12 mouse cellular contexts compared by ENCODE assay signal in genomic region chr14:34945471-34946313, GRCm38 (mm10).
DNase-seq lines count a peak whose midpoint lies in the region; ATAC-seq and TF ChIP-seq lines count a peak whose summit lies in the region.
"Had no signal": no experiment of that assay in that cellular context is flagged by ENCODE, and none has a peak within 500 bp of the region (broad histone marks: within the 10 kb centered on the region; RNA-seq: fewer than 3 reads in every experiment).

No protein-coding gene starts in this region.

- H3K4me2 ChIP-seq in heart, postnatal 0 days (ENCODE audit: low read depth, low read length), result no peak overlapping the region
- no peak overlapping the region for H3K4me2 ChIP-seq in neural tube, embryonic 13.5 days
- no peak overlapping the region for H3K4me2 ChIP-seq in neural tube, embryonic 15.5 days
- no peak overlapping the region for H3K4me2 ChIP-seq in hindbrain, postnatal 0 days (ENCODE audit: low read depth, low read length)
- H3K4me2 ChIP-seq in lung, postnatal 0 days (replicated peaks; ENCODE audit: low read depth, low read length), result no peak overlapping the region
- H3K4me2 ChIP-seq: limb, embryonic 13.5 days had no signal

- no peak for TF ChIP-seq EP300 in heart, postnatal 0 days (IDR thresholded peaks at IDR 0.05; ENCODE audit: low read depth)
- no peak for TF ChIP-seq EP300 in lung, postnatal 0 days (IDR thresholded peaks at IDR 0.05)

- 81% methylated on average over 17 of the region's 17 CpGs for WGBS in heart, postnatal 0 days
- 92% methylated on average over 17 of the region's 17 CpGs for WGBS in neural tube, embryonic 13.5 days
- WGBS in neural tube, embryonic 15.5 days, result 93% methylated on average over 17 of the region's 17 CpGs
- WGBS in hindbrain, postnatal 0 days, result 84% methylated on average over 17 of the region's 17 CpGs
- 85% methylated on average over 17 of the region's 17 CpGs for WGBS in lung, postnatal 0 days

- no peak overlapping the region for H3K9ac ChIP-seq in heart, postnatal 0 days (replicated peaks; ENCODE audit: low read depth, low read length)
- H3K9ac ChIP-seq in neural tube, embryonic 13.5 days, result no peak overlapping the region
- no peak overlapping the region for H3K9ac ChIP-seq in neural tube, embryonic 15.5 days (replicated peaks)
- H3K9ac ChIP-seq in hindbrain, postnatal 0 days (replicated peaks; ENCODE audit: low read length), result no peak overlapping the region
- no peak overlapping the region for H3K9ac ChIP-seq in lung, postnatal 0 days (replicated peaks; ENCODE audit: low read depth)
- H3K9ac ChIP-seq: limb, embryonic 13.5 days had no signal

- H3K4me1 ChIP-seq in heart, postnatal 0 days (ENCODE audit: control insufficient read depth, insufficient read depth), result no peaks in the 10 kb centered on the region
- H3K4me1 ChIP-seq in neural tube, embryonic 13.5 days (replicated peaks), result no peaks in the 10 kb centered on the region
- H3K4me1 ChIP-seq in neural tube, embryonic 15.5 days, result peaks cover 9% of the 10 kb centered on the region; the same call in 1 of the 2 replicates
- H3K4me1 ChIP-seq in hindbrain, postnatal 0 days (ENCODE audit: insufficient read depth, low read length), result peaks cover 6% of the 10 kb centered on the region; the same call in 1 of the 2 replicates
- no peaks in the 10 kb centered on the region for H3K4me1 ChIP-seq in lung, postnatal 0 days (ENCODE audit: insufficient read depth, low read depth, low read length)
- H3K4me1 ChIP-seq: limb, embryonic 13.5 days had no signal

- TF ChIP-seq CTCF in heart, postnatal 0 days (IDR thresholded peaks at IDR 0.05; ENCODE audit: low read depth), result no peak
- TF ChIP-seq CTCF in hindbrain, postnatal 0 days (IDR thresholded peaks at IDR 0.05; ENCODE audit: low read depth), result no peak
- no peak for TF ChIP-seq CTCF in lung, postnatal 0 days (IDR thresholded peaks at IDR 0.05)

- H3K9me3 ChIP-seq in heart, postnatal 0 days (replicated peaks; ENCODE audit: control insufficient read depth, low read length), result no peaks in the 10 kb centered on the region
- H3K9me3 ChIP-seq in neural tube, embryonic 13.5 days, result no peaks in the 10 kb centered on the region
- no peaks in the 10 kb centered on the region for H3K9me3 ChIP-seq in neural tube, embryonic 15.5 days (replicated peaks)
- H3K9me3 ChIP-seq in hindbrain, postnatal 0 days (ENCODE audit: low read length), result no peaks in the 10 kb centered on the region
- no peaks in the 10 kb centered on the region for H3K9me3 ChIP-seq in lung, postnatal 0 days (ENCODE audit: low read length)
- H3K9me3 ChIP-seq: limb, embryonic 13.5 days had no signal

- no peak overlapping the region for H3K4me3 ChIP-seq in heart, postnatal 0 days (ENCODE audit: low read depth, low read length)
- no peak overlapping the region for H3K4me3 ChIP-seq in neural tube, embryonic 13.5 days
- H3K4me3 ChIP-seq in neural tube, embryonic 15.5 days (replicated peaks), result no peak overlapping the region
- no peak overlapping the region for H3K4me3 ChIP-seq in hindbrain, postnatal 0 days (ENCODE audit: low read length)
- H3K4me3 ChIP-seq in lung, postnatal 0 days (ENCODE audit: low read depth, low read length), result no peak overlapping the region
- H3K4me3 ChIP-seq: limb, embryonic 13.5 days had no signal

- peak; percentile 36; the same call in 1 of the 2 replicates for ATAC-seq in heart, postnatal 0 days (ENCODE audit: insufficient read depth, low read depth)
- peak; percentile 36; the same call in 1 of the 2 replicates for ATAC-seq in neural tube, embryonic 13.5 days (ENCODE audit: low read depth)
- no peak for ATAC-seq in neural tube, embryonic 15.5 days (ENCODE audit: low FRiP score)
- ATAC-seq in hindbrain, postnatal 0 days, result peak; percentile 60
- ATAC-seq in lung, postnatal 0 days, result no peak; the same call in 1 of the 2 replicates

- intact Hi-C loops in heart, postnatal 14 days (cut with DNase I), result no loop called here

- no peak for DNase-seq in heart, postnatal 0 days (ENCODE audit: low spot score)
- DNase-seq in heart, postnatal 14 days, result no peak
- DNase-seq in hindbrain, postnatal 0 days (ENCODE audit: low spot score), result no peak
- no peak for DNase-seq in urinary bladder, postnatal 14 days (ENCODE audit: low spot score)
- DNase-seq in lung, postnatal 0 days (ENCODE audit: low spot score), result no peak
- DNase-seq: cerebellum, adult 2 months; lung, adult 18-20 months; right cerebral cortex, postnatal 4 days; thymus, postnatal 36 days had no signal

- H3K36me3 ChIP-seq in heart, postnatal 0 days (replicated peaks; ENCODE audit: control insufficient read depth, insufficient read depth, low read length), result no peaks in the 10 kb centered on the region
- H3K36me3 ChIP-seq in neural tube, embryonic 13.5 days, result no peaks in the 10 kb centered on the region
- H3K36me3 ChIP-seq in neural tube, embryonic 15.5 days, result no peaks in the 10 kb centered on the region
- H3K36me3 ChIP-seq in hindbrain, postnatal 0 days (ENCODE audit: insufficient read depth, low read length), result no peaks in the 10 kb centered on the region
- no peaks in the 10 kb centered on the region for H3K36me3 ChIP-seq in lung, postnatal 0 days (ENCODE audit: insufficient read depth, low read length)
- H3K36me3 ChIP-seq: limb, embryonic 13.5 days had no signal

- no peak overlapping the region for H3K27ac ChIP-seq in heart, postnatal 0 days (ENCODE audit: low read depth)
- H3K27ac ChIP-seq in neural tube, embryonic 13.5 days (replicated peaks), result no peak overlapping the region
- no peak overlapping the region for H3K27ac ChIP-seq in neural tube, embryonic 15.5 days (replicated peaks)
- no peak overlapping the region; the same call in 1 of the 2 replicates for H3K27ac ChIP-seq in hindbrain, postnatal 0 days
- H3K27ac ChIP-seq in lung, postnatal 0 days (ENCODE audit: low read length), result no peak overlapping the region
- H3K27ac ChIP-seq: limb, embryonic 13.5 days had no signal

- H3K27me3 ChIP-seq in heart, postnatal 0 days (ENCODE audit: control insufficient read depth, insufficient read depth, low read length), result no peaks in the 10 kb centered on the region
- no peaks in the 10 kb centered on the region for H3K27me3 ChIP-seq in neural tube, embryonic 13.5 days
- H3K27me3 ChIP-seq in neural tube, embryonic 15.5 days (replicated peaks), result no peaks in the 10 kb centered on the region
- H3K27me3 ChIP-seq in hindbrain, postnatal 0 days (ENCODE audit: insufficient read depth, low read length), result no peaks in the 10 kb centered on the region
- no peaks in the 10 kb centered on the region for H3K27me3 ChIP-seq in lung, postnatal 0 days (replicated peaks; ENCODE audit: insufficient read depth, low read length)

Comparison
In these comparisons a context has a peak if more than half of its experiments do, and no peak if none do; other contexts are left out.
1. ATAC-seq: peak in heart, postnatal 0 days (single experiment), neural tube, embryonic 13.5 days (single experiment) and hindbrain, postnatal 0 days (single experiment); none in neural tube, embryonic 15.5 days (single experiment) and lung, postnatal 0 days (single experiment).